Mouse (Mus musculus): Measurements from ENCODE around the gene Ppp1r3a. TPM values are rescaled to one million over a fixed set of nuclear protein-coding genes. Genes with fewer than 3 reads are reported as not detected.
"Not testable (repeated sequence)": the region's sequence is repeated elsewhere in the genome, so short reads cannot be mapped to it uniquely, and the experiment has no call there.

Gene Ppp1r3a
- polyA plus RNA-seq, 1 experiment = not detected

GRCm38 (mm10) chr6:14720772-14721414 lies 34.2 kb downstream of the Ppp1r3a start:
- Histone ChIP-seq H3K9me3 (no peaks in the 10 kb centered on the region), H3K27me3 (replicated peaks) (no peaks in the 10 kb centered on the region), H3K4me1 (no peaks in the 10 kb centered on the region), H3K36me3 (replicated peaks; ENCODE audit: low read length) (no peaks in the 10 kb centered on the region), H3K4me3 (replicated peaks) (no peak overlapping the region)
- TF ChIP-seq GATA1 (IDR thresholded peaks at IDR 0.05; ENCODE audit: borderline replicate concordance, low read length) (no peak), FLI1 (IDR thresholded peaks at IDR 0.05; ENCODE audit: low read length) (no peak)

- no peak for TF ChIP-seq GATA1 (IDR thresholded peaks at IDR 0.05; ENCODE audit: borderline replicate concordance, low read length)
- TF ChIP-seq FLI1 (IDR thresholded peaks at IDR 0.05; ENCODE audit: low read length) = no peak
- H3K4me1 ChIP-seq = no peaks in the 10 kb centered on the region
- H3K4me3 ChIP-seq (replicated peaks) = no peak overlapping the region
- H3K27me3 ChIP-seq (replicated peaks) = no peaks in the 10 kb centered on the region
- no peaks in the 10 kb centered on the region for H3K9me3 ChIP-seq
- no peaks in the 10 kb centered on the region for H3K36me3 ChIP-seq (replicated peaks; ENCODE audit: low read length)
Observed at GRCm38 (mm10) chr6:14720110-14720771, 34.8 kb downstream of the Ppp1r3a start.

- no peak for TF ChIP-seq FLI1 (IDR thresholded peaks at IDR 0.05; ENCODE audit: low read length)
- no peak for TF ChIP-seq GATA1 (IDR thresholded peaks at IDR 0.05; ENCODE audit: borderline replicate concordance, low read length)
- Histone ChIP-seq H3K36me3 (replicated peaks; ENCODE audit: low read length) (no peaks in the 10 kb centered on the region), H3K4me3 (replicated peaks) (no peak overlapping the region), H3K9me3 (no peaks in the 10 kb centered on the region), H3K4me1 (no peaks in the 10 kb centered on the region), H3K27me3 (replicated peaks) (no peaks in the 10 kb centered on the region)
Observed at GRCm38 (mm10) chr6:14715129-14715989, 39.7 kb downstream of the Ppp1r3a start.

- no peaks in the 10 kb centered on the region for H3K36me3 ChIP-seq (replicated peaks; ENCODE audit: low read length)
- H3K4me1 ChIP-seq = no peaks in the 10 kb centered on the region
- H3K27me3 ChIP-seq (replicated peaks) = no peaks in the 10 kb centered on the region
- TF ChIP-seq GATA1 (IDR thresholded peaks at IDR 0.05; ENCODE audit: borderline replicate concordance, low read length) = no peak
- H3K9me3 ChIP-seq = no peaks in the 10 kb centered on the region
- H3K4me3 ChIP-seq (replicated peaks) = no peak overlapping the region
Observed at GRCm38 (mm10) chr6:14712146-14712545, 42.9 kb downstream of the Ppp1r3a start.

- no peak overlapping the region for H3K4me3 ChIP-seq (replicated peaks)
- H3K4me1 ChIP-seq = no peaks in the 10 kb centered on the region
- no peaks in the 10 kb centered on the region for H3K27me3 ChIP-seq (replicated peaks)
- H3K36me3 ChIP-seq (replicated peaks; ENCODE audit: low read length) = no peaks in the 10 kb centered on the region
- TF ChIP-seq GATA1 (IDR thresholded peaks at IDR 0.05; ENCODE audit: borderline replicate concordance, low read length) = no peak
- no peak for TF ChIP-seq FLI1 (IDR thresholded peaks at IDR 0.05; ENCODE audit: low read length)
- peaks cover 3% of the 10 kb centered on the region; the same call in 1 of the 2 replicates for H3K9me3 ChIP-seq
Observed at GRCm38 (mm10) chr6:14700030-14700429, 55.0 kb downstream of the Ppp1r3a start.

GRCm38 (mm10) chr6:14679231-14679887 lies 75.7 kb downstream of the Ppp1r3a start:
- H3K4me1 ChIP-seq; H3K27me3 ChIP-seq (replicated peaks); H3K36me3 ChIP-seq (replicated peaks; ENCODE audit: low read length); H3K4me3 ChIP-seq (replicated peaks): not testable (repeated sequence)
- peaks cover 21% of the 10 kb centered on the region for H3K9me3 ChIP-seq

- H3K27me3 ChIP-seq (replicated peaks); H3K4me1 ChIP-seq; H3K36me3 ChIP-seq (replicated peaks; ENCODE audit: low read length); H3K4me3 ChIP-seq (replicated peaks): not testable (repeated sequence)
- peaks cover 24% of the 10 kb centered on the region for H3K9me3 ChIP-seq
Observed at GRCm38 (mm10) chr6:14668966-14669365, 86.1 kb downstream of the Ppp1r3a start.

- peaks cover 16% of the 10 kb centered on the region for H3K9me3 ChIP-seq
- not testable (repeated sequence) for H3K4me1 ChIP-seq; H3K4me3 ChIP-seq (replicated peaks); H3K36me3 ChIP-seq (replicated peaks; ENCODE audit: low read length); H3K27me3 ChIP-seq (replicated peaks)
Observed at GRCm38 (mm10) chr6:14667651-14668050, 87.4 kb downstream of the Ppp1r3a start.

Other genes with a start within 250 kb of the Ppp1r3a start
- not detected in 2 replicates for gene Foxp2, start 146.1 kb upstream of the Ppp1r3a start, polyA plus RNA-seq (2012; ENCODE audit: insufficient read depth, low replicate concordance)